Mouse (Mus musculus) stomach, embryonic 16.5 days (tissue): ENCODE measurements at regions not wholly inside any gene's neighbourhood (a gene's known extent, or its start where the extent isn't known, plus 50 kb on each side); places are given as distances from the start of the nearest gene placed in this dataset.

Source experiments
- ATAC-seq: fragments of 200-750 bp; cut with Nextera tagmentation; 2 replicates; pipeline ENCODE4 v1.8.0; 2017; ENCODE audit warnings: moderate number of reproducible peaks, moderate TSS enrichment; ENCODE audit not compliant: insufficient read depth, low FRiP score
- H3K27ac ChIP-seq: fragments of 300-500 bp; sonication (generic); 2 replicates; pipeline ENCODE4 v1.5.1; 2014; ENCODE audit warnings: low read length
- H3K27me3 ChIP-seq: fragments of 300-500 bp; sonication (generic); 2 replicates; pipeline ENCODE4 v1.6.1; 2014; ENCODE audit warnings: low read length, control low read depth, mixed read lengths; ENCODE audit not compliant: control insufficient read depth, insufficient read depth
- H3K36me3 ChIP-seq: fragments of 300-500 bp; sonication (generic); 2 replicates; pipeline ENCODE4 v1.6.1; 2014; ENCODE audit warnings: low read length; ENCODE audit not compliant: control insufficient read depth, insufficient read depth
- H3K4me1 ChIP-seq: fragments of 300-500 bp; sonication (generic); 2 replicates; pipeline ENCODE4 v1.6.1; 2014; ENCODE audit warnings: low read length, control low read depth, mixed read lengths; ENCODE audit not compliant: control insufficient read depth, insufficient read depth
- H3K4me2 ChIP-seq: fragments of 300-500 bp; sonication (generic); 2 replicates; pipeline ENCODE4 v1.6.1; 2014; ENCODE audit warnings: low read depth, low read length, mixed read lengths
- H3K4me3 ChIP-seq: fragments of 300-500 bp; sonication (generic); replicated peaks from 2 replicates; pipeline ENCODE4 v1.5.1; 2014; ENCODE audit warnings: mild to moderate bottlenecking, low read length
- H3K9ac ChIP-seq: fragments of 300-500 bp; sonication (generic); 2 replicates; pipeline ENCODE4 v1.6.1; 2014; ENCODE audit warnings: low read length
- H3K9me3 ChIP-seq: fragments of 300-500 bp; sonication (generic); replicated peaks from 2 replicates; pipeline ENCODE4 v1.6.1; 2016; ENCODE audit warnings: low read length, control low read depth; ENCODE audit not compliant: control insufficient read depth
- WGBS: fragments of 180-500 bp; shearing (Covaris S2); extraction: QIAGEN DNeasy Blood & Tissue Kit; methylation state at CpG from one replicate; pipeline ENCODE4 v1.1.7; 2014; 5-methylcytosine and 5-hydroxymethylcytosine counted together

DNA sequence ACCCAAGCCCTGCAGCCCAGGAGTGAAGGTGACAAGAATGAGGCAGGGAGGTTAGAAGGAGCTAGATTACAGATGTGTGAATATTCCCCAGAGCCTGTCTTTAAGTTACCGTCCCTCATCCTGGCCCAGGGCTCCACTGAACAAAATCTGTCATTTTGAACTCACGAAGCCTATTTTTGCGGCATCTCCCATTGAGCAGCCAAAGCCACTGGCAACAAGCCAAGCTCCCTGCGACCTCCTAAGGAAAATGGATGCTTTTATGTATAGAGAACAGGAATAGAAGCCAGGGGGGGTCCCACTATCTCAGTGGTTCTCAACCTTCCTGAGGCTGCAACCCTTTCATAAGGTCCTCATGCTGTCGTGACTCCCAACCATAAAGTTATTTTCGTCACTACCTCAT is 121.0 kb upstream of the Thy1 start:
- 62% methylated on average over 6 of the region's 6 CpGs for WGBS
- no peak overlapping the region for H3K4me2 ChIP-seq
- H3K27ac ChIP-seq, result no peak overlapping the region
- H3K9me3 ChIP-seq, result no peaks in the 10 kb centered on the region
- no peaks in the 10 kb centered on the region for H3K36me3 ChIP-seq
- no peak overlapping the region for H3K4me3 ChIP-seq
- H3K4me1 ChIP-seq, result no peaks in the 10 kb centered on the region
- no peak for ATAC-seq
- no peak overlapping the region for H3K9ac ChIP-seq
- peaks cover 9% of the 10 kb centered on the region for H3K27me3 ChIP-seq

DNA sequence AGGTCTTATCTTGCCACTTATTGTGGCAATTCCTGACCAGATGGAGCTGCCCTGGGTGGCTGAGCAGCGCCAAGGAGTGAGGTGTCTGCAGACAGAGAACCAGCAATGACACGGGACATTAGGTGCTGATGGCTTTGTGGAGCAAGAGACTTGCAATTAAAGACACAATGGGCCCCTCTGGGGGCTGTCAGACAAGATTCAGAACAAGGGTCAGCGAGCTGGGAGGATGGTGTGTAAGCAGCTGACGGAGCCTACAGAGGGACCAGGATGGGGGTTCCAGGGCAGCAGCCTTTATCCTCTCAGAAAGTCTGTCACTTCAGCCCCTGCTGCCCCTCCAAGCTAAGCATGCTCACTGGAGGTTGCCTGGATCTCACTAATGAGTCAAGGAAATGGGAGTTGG is 120.1 kb upstream of the Thy1 start:
- Histone ChIP-seq H3K36me3 (no peaks in the 10 kb centered on the region), H3K27ac (no peak overlapping the region), H3K9me3 (no peaks in the 10 kb centered on the region; the same call in 1 of the 2 replicates), H3K4me1 (no peaks in the 10 kb centered on the region), H3K4me2 (no peak overlapping the region), H3K27me3 (peaks cover 9% of the 10 kb centered on the region), H3K9ac (no peak overlapping the region), H3K4me3 (no peak overlapping the region)
- 52% methylated on average over 4 of the region's 4 CpGs for WGBS
- ATAC-seq, result no peak

DNA sequence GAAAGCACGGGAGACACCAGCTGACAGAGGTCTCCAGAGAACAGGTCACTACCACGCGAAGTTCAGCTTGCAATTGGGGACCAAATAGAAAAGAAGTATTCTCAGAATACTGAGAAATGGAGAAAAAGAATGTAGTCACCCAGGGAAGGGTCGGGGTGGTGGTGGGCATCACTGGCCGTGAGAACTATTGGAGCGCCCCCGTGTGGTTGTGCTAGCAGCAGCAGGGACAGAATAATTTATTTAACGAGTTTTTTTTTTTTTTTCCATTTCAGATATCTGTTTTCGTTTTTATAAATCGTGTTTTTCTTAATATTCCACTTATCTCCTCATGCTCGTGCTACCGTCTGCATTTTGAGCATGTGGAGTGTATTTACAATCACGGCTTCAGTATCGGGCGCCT is 118.4 kb upstream of the Thy1 start:
- Histone ChIP-seq H3K27me3 (peaks cover 9% of the 10 kb centered on the region), H3K36me3 (no peaks in the 10 kb centered on the region)
- 32% methylated on average over 15 of the region's 15 CpGs for WGBS

DNA sequence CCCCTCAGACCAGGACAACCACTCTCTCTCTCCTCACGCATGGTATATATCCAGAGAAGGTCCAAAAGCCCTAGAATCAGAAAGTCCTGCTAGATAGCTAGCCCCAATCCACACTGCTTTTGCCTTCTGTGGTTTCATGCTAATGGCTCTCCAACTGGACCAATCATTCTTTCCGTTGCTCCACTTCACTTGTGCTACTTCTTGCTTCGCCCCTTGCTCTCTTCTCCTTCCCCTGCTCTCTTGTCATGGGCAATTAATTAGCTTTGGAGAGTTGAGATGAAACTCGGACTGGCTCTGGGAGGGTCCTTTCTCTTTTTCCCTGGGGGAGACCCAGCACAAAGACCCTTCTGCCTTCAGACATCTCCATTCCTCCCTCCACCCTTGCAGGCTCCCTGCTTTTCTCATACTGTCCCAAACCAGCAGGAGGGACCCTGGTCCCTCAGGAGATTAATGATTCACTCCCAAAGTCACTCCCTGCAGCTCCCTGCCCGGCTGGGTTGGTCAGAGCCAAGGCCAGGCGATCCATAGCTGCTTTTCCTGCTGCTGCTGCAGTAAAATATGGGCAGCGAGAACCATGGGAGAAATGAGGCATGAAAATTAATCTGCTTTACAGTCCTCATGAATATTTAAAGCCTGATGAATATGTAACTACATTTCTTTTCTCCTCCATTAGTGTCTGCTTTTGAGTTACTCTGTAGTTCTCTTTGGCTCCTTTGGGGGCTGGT is 113.7 kb upstream of the Thy1 start:
- 23% methylated on average over 7 of the region's 7 CpGs for WGBS

More for the DNA sequence above, 118.4 kb upstream of the Thy1 start:
- H3K4me3 ChIP-seq, result no peak overlapping the region
- ATAC-seq, result no peak
- no peaks in the 10 kb centered on the region for H3K4me1 ChIP-seq
- H3K9me3 ChIP-seq, result no peaks in the 10 kb centered on the region; the same call in 1 of the 2 replicates
- H3K9ac ChIP-seq, result no peak overlapping the region
- no peak overlapping the region for H3K4me2 ChIP-seq
- no peak overlapping the region for H3K27ac ChIP-seq

DNA sequence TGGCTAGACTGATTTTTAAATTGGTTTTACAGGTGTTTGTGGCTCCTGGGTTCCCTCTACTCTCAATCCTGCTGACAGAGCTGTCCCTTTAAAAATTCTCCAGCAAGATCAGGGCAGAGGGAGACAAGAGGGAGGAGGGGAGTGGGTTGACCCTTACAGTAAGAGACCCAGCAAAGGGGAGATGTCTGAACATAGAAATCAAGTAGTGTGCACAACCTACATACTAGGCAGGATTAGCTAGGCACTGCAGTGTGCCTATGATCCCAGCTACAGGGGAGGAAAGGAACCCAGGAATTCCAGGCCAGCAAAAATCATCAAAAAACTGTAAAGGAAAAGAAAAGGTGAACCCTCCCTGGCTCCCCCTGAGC is 113.2 kb upstream of the Thy1 start:
- no peak overlapping the region for H3K4me3 ChIP-seq
- no peaks in the 10 kb centered on the region; the same call in 1 of the 2 replicates for H3K9me3 ChIP-seq
- no peaks in the 10 kb centered on the region for H3K27me3 ChIP-seq
- no peaks in the 10 kb centered on the region for H3K36me3 ChIP-seq
- no peak overlapping the region for H3K27ac ChIP-seq
- H3K9ac ChIP-seq, result no peak overlapping the region
- no peak for ATAC-seq
- H3K4me2 ChIP-seq, result no peak overlapping the region
- no peaks in the 10 kb centered on the region for H3K4me1 ChIP-seq

More for the DNA sequence above, 113.7 kb upstream of the Thy1 start:
- ATAC-seq, result no peak
- H3K4me3 ChIP-seq, result no peak overlapping the region
- no peaks in the 10 kb centered on the region for H3K4me1 ChIP-seq
- H3K4me2 ChIP-seq, result no peak overlapping the region
- no peaks in the 10 kb centered on the region; the same call in 1 of the 2 replicates for H3K9me3 ChIP-seq
- H3K36me3 ChIP-seq, result no peaks in the 10 kb centered on the region
- no peak overlapping the region for H3K27ac ChIP-seq
- H3K9ac ChIP-seq, result no peak overlapping the region
- H3K27me3 ChIP-seq, result no peaks in the 10 kb centered on the region

DNA sequence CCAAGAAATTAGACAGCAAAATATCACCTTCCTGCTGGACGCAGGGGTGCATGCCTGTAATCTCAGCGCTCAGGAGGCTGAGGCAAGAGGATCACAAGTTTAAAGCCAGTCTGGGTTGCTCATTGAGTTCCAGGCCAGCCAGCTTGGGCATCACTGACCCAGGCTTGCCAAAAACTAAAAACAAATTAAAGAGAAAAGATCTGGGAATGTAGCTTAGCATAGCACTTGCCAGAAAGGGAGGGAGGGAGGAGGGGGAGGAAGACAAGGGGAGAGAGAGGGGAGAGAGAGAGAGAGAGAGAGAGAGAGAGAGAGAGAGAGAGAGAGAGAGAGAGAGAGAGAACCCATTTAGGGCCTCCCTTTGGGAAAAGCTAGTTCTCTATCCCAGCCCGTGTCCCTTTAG is 112.7 kb upstream of the Thy1 start:
- no peak overlapping the region for H3K9ac ChIP-seq
- no peaks in the 10 kb centered on the region for H3K4me1 ChIP-seq
- no peaks in the 10 kb centered on the region; the same call in 1 of the 2 replicates for H3K9me3 ChIP-seq
- no peaks in the 10 kb centered on the region for H3K27me3 ChIP-seq
- no peak for ATAC-seq
- no peak overlapping the region for H3K27ac ChIP-seq
- no peaks in the 10 kb centered on the region for H3K36me3 ChIP-seq
- 74% methylated on average over 3 of the region's 3 CpGs for WGBS
- no peak overlapping the region for H3K4me3 ChIP-seq
- H3K4me2 ChIP-seq, result no peak overlapping the region

DNA sequence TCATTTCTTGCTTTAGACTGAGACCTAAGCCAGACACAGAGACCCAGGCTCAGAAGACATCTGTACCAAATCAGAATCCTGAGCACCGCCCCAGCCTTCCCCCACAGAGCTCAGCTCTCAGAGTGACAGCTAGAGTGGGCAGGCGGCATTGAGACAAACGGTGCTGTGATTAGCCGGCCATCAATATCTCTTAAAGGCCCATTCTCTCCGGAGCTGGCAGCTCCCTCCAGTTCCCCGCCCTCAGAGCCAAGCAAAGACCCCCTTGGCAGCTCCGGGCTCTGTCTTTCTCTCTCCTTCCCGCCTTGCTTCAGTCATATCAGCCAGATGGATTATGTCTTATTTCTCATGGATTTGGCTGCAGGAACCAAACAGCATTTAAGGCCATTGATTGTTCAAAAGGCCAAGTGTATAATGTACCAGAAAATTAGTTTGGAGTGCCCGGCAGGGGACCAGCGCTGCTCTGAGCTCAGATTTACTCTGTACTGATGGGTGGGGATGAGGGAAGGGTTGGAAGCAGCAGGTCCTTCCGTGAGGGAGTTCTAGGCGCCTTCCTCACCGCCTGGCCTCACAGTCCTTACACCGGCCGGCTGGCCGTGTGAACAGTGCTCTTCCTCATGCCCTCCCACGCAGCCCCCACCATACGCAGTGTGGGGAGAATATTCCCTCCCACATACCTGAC is 109.0 kb upstream of the Thy1 start:
- H3K4me3 ChIP-seq, result no peak overlapping the region
- no peaks in the 10 kb centered on the region for H3K9me3 ChIP-seq
- H3K27me3 ChIP-seq, result no peaks in the 10 kb centered on the region
- no peak overlapping the region for H3K9ac ChIP-seq
- ATAC-seq, result no peak; the same call in 1 of the 2 replicates
- H3K4me2 ChIP-seq, result no peak overlapping the region
- no peaks in the 10 kb centered on the region for H3K4me1 ChIP-seq
- 20% methylated on average over 18 of the region's 18 CpGs for WGBS
- H3K36me3 ChIP-seq, result no peaks in the 10 kb centered on the region
- no peak overlapping the region for H3K27ac ChIP-seq

DNA sequence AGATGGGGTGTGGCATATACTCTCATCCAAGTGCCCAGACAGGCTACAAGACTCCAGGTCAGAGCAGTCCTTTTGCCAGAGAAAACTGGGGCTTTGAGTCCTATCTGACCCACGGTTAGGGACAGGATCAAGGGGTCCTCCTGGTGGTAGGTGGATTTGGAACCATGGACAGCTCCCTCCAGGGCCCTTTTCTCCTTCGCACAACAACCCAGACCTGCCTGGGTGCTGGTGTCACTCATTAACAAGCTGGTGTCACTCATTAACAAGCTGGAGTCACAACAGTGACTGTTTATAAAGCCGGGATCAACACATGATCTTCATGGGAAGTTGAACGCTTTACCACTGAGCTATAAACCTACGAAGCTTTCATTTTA is 108.5 kb upstream of the Thy1 start:
- H3K36me3 ChIP-seq, result no peaks in the 10 kb centered on the region
- no peak overlapping the region for H3K4me2 ChIP-seq
- H3K9ac ChIP-seq, result no peak overlapping the region
- no peaks in the 10 kb centered on the region for H3K9me3 ChIP-seq
- no peak overlapping the region for H3K27ac ChIP-seq
- 4% methylated on average over 5 of the region's 5 CpGs for WGBS
- no peak for ATAC-seq
- no peaks in the 10 kb centered on the region for H3K27me3 ChIP-seq
- H3K4me3 ChIP-seq, result no peak overlapping the region
- H3K4me1 ChIP-seq, result no peaks in the 10 kb centered on the region

DNA sequence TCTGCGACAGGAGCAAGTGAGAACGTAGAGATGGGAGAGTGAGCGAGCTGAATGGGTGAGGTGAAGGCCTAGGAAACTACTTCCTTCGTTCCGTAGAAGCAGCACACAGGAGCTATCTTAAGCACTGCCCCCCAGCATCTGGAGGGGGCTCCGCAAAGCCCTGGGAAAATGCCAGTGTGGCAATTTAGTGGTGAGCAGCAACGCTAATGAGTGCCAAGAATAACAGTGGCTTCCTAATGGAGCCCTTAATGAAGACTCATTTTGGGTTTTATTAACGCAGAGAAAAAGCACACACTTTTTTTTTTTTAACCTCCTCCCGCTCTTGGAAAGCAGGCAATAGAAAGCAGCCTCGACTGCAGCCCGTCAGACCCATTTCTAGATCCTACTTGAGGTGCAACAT is 103.8 kb upstream of the Thy1 start:
- 74% methylated on average over 11 of the region's 11 CpGs for WGBS

More for the DNA sequence above, 103.8 kb upstream of the Thy1 start:
- Histone ChIP-seq H3K9me3 (no peaks in the 10 kb centered on the region), H3K9ac (no peak overlapping the region), H3K36me3 (no peaks in the 10 kb centered on the region), H3K27ac (no peak overlapping the region), H3K27me3 (no peaks in the 10 kb centered on the region), H3K4me1 (no peaks in the 10 kb centered on the region), H3K4me2 (no peak overlapping the region), H3K4me3 (no peak overlapping the region)
- no peak for ATAC-seq
